Mouse (Mus musculus): Measurements from ENCODE around the gene Pam16. TPM values are rescaled to one million over a fixed set of nuclear protein-coding genes. Genes with fewer than 3 reads are reported as not detected.
A peak's percentile ranks its signal among the peaks of the same experiment; 100 is the strongest.
"Not testable (repeated sequence)": the region's sequence is repeated elsewhere in the genome, so short reads cannot be mapped to it uniquely, and the experiment has no call there.

Gene Pam16
- polyA plus RNA-seq, 1 experiment from 2014 or later: 147 TPM

DNA sequence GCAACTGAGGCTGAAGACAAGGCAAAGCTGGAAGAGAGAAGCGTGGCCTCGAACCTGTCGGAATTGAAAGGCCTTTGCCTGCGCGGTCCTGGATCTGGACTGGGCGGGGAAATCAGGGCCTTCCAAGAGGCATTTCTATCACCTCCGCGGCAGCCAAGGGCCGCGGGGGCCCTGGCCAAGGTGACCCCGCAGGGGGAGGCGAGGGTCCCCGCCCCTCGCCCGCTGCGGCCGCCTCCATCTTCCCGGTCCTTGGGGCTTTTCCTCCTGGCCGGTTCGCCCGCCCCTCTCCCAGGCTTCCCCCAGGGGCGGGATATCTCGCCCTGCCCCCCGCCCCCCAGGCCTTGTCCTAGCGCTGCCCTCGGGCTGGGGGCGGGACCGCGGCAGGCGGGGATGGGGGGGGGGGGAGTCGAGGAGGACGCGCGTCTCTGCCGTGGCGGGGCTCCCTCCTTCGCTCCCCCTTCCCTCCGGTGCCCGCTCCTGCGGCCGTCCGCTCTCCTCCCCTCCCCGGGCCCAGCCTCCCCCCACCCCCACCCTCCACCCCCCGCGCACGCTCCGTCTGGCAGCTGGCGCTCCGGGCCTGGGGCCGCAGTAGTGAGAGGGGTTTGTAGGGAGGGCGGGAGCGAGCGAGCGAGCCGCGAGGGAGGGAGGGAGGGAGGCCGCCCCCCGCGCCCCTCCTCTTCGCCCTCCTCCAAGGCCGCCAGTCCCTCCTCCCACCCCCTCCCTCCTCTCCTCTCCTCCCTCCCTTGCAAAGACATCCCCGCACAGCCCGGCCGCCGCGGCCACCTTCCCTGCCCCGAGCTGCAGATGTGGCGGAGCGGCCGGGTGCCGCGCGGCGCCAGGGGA, 30.6 kb downstream of the Pam16 start, which contains the start of gene Glis2:
Gene Glis2, plus strand, starts transcription at position 743 of the 843 bp plus-strand sequence.
- DNase-seq (ENCODE audit: low spot score): peak; percentile 46

DNA sequence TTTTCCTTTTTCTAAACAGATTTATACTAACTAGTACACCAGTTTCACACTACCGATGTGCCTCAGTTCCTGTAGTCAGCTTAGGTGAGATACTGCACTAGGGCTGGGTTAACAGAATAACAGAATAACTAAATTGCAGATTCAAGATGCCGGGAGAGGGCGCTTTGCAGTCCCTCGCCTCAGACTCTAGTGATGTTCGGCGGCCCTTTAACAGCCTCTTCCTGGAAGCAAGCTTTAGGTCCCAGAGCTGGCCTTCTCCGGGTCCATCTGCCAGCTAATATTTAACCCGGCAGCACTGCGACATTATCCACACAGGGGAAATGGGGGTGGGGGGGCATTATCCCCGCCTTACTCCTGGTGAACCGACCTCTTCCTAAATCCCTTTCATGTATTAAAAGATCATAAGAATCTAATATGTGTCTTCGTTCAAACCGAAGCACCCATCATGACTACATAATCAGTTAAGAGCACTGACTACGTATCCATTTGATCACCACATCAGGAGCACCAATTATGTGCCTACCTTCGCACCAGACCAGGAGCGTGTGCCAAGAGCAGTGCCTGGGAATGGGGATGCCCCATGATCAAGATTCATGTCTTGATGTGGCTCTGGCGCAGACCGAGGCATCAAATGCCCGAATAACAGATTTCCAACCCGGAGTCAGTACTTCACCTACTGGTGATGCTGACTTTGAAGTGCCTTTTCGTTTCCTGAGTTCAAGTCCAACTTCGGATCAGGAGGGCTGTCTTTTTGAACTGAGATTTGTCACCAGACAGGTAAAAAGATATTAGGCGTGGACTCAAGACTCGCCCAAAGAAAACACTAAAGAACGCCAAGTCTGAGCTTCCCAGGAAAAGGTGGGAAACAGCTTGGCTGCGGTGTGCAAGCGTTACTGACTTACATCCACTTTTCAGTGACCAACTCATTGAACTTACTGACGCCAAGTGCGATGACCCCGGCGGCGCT, 31.6 kb downstream of the Pam16 start:
- peak; percentile 52 for DNase-seq (ENCODE audit: low spot score)

DNA sequence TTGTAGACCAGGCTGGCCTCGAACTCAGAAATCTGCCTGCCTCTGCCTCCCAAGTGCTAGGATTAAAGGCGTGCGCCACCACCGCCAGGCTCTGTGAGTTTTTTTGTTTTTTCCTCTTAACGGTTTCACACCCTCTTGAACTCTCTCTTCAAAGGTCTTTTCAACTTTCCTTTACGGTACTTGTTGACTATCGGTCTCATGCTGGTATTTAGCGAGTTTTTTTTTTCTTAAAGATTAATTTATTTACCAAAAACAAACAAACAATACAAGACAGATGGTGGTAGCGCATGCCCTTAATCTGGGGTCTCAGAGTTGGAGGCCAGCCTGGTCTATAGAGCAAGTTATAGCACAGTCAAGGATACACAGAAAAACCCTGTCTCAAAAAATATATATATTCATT, 34.6 kb downstream of the Pam16 start:
- peak; percentile 36 for DNase-seq (ENCODE audit: low spot score)

DNA sequence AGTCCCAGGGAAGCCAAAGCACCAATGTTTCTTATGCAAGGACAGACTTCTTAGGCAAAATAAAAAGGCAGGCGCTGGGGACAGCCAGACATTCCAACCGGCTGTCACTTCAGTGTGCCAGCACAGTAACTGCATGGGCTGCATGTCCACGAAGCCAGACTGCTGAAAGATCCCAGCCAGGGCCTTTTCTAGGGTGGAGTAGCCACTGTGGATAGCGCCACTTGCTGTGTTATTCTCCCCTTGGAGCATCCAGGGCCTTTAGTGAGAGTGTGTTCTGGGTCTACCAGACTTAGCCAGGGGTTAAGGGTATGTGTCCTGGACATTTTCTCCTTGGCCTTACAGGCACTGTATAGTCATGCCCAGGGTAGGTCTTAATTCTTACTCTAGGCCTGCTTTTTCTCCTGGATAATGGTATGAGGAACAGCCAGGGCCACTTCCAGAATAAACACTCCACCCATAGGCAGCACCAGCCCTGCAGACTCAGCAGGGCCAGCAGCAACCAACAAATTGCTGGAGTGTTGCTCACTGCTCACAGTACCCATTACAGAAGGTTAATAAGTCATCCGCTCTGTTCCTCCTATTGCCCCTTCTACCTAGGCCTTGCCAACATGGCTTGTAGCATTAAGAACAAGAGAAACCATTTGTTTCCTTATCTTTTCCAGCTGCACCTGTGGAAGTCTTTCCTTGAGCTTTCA, 37.1 kb downstream of the Pam16 start:
- no peak for DNase-seq (ENCODE audit: low spot score)

DNA sequence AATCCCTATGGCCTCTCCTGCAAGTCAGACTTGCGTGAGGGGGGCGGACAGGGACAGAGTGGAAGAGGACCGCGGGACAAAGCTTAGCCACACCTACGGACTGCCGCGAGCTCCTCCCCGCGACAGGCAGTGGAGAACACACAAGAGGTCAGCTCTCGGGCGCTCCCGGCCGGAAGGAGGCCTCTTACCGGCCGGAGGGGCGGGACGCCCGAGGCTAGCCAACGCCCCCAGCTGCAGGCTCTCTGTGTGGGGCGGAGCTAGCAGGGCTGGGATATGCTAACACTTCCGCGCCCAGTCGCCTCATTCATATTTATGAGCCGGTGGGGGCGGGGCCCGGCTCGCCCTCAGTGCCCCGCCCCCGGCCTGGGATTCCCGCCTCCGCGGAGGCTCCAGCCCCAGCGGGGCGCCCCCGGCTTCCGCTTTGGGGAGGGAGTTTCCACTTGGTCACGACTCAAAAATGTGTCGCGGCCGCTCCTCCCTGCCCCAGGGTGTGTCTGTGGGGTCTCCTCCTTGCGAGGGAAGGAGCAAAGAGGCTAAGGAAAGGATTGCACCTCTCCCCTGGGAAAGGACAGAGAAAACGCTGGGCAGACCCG, 38.2 kb downstream of the Pam16 start:
- DNase-seq (ENCODE audit: low spot score): peak; percentile 97

DNA sequence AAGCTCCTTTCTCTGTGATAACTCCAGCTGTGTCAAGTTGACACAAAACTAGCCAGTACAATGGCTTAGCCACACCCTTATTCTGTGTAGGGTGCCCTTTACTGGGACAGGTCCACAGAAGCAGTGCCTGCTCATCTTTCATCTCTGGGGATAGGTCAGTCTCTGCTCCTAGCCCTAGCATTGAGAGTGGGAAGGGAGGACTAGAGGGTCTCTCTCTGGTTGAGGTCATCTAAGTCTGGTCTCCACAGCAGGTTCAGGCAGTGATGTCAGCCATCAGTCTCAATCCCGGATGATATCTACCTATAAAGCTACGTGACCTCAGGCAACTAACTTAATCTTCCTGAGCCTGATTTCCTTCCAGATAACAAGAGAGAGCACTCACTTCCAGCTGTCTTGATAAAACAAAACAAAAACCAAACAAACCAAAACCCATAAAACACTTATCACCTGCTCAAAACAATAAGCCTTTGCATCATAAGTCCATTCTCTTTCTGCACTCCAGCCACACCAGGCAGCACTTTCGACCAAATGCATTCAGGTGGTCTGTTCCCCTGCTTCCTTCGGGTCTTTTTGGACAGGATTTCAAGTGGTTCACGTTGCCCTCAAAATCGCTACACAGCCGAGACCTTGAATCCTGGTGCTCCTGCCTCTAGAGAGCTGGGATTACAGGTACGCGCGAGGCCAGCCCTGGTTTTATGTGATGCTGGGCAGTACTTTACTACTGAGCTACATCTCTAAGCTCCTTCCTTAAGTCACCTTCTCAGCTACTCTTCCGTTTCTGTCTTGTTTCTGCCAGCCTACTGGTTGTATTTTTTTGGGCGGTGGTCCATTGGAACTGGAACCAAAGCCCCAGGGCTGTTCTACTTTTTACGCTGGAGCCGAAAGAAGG, 38.9 kb downstream of the Pam16 start:
- DNase-seq (ENCODE audit: low spot score): peak; percentile 13

DNA sequence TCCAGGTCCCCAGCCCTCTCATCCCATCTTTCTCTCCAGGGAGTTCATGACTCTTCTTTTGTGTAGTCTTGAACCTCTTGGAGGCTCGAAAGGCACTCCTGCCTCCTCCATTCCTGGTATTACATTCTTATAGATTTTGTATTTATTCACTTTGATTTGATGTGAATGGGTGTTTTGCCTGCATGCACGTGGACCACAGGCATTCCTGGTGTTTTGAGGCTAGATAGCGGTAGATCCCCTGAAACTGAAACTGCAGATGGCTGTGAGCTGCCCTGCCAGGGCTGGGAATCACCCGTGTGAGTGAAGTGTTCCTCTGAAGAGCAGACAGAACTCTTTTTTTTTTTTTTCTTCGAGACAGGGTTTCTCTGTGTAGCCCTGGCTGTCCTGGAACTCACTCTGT, 40.4 kb downstream of the Pam16 start:
- DNase-seq (ENCODE audit: low spot score): no peak

DNA sequence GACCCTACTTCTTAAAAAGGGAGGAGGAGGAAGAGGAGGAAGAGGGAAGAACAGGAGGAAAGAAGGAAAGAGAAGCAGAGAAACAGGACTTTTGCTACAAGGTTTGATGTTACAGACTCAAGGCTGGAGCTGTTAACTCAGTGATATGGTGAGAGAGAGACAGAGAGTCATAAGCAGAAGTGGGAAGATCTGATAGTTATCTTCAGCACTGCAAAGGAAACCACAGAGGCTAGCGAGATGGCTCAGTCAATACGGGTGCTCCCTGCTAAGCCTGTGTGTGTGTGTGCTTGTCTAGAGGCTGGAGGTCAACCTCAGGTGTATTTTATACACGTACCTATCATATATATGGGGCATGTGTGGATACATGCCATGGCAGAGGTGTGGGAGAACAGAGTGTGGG, 41.0 kb downstream of the Pam16 start:
- DNase-seq (ENCODE audit: low spot score): peak; percentile 40

DNA sequence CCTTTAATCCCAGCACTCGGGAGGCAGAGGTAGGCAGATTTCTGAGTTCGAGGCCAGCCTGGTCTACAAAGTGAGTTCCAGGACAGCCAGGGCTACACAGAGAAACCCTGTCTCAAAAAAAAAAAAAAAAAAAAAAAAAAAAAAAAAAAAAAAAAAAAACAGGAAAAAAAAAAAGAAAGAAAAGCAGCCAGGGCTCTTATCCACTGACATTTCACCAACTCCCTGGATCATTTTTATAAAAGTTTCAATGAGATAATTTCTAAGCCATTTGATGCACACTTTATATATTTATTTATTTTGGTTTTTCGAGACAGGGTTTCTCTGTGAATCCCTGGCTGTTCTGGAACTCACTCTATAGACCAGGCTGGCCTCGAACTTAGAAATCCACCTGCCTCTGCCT, 43.6 kb downstream of the Pam16 start:
- DNase-seq (ENCODE audit: low spot score): not testable (repeated sequence)

DNA sequence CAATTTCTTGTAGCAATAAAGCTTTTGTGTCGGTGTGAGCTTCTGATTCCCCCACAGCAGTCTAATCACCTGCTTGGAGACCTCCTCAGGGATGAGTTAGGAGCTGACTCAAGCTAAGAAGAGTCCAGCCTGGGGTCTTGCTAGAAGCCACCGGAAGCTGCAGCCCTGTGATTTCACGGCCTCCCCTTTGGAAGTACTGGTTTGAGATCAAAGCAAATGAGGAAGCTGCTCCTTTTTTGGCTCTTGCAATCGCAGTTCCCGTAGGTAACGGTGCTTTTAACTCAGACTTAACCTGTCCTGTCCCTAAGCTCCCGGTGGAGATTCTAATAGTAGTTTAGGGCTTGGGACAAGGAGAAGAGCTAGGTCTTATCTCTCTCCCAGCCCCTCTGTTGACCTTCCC, 46.2 kb downstream of the Pam16 start:
- no peak for DNase-seq (ENCODE audit: low spot score)

DNA sequence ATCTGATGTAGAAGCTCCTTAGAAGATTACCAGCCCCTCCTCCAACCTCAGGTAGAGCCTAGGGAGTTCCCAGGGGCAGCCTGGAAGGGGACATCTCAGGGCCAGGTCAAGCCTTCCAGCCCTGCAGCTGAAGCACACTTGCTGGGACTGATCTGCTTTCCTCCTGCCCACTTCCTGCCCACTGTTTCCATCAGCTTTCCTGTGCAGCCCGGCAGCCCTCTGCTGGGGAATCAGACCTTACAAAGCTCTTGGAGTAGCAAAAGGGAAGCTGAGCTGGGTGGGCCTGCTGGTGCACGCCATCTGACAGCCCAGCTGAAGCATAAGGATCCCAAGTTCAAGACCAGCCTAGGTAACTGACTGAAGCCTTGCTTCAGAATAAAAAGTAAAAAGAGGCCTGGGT, 47.9 kb downstream of the Pam16 start:
- DNase-seq (ENCODE audit: low spot score): peak; percentile 36

DNA sequence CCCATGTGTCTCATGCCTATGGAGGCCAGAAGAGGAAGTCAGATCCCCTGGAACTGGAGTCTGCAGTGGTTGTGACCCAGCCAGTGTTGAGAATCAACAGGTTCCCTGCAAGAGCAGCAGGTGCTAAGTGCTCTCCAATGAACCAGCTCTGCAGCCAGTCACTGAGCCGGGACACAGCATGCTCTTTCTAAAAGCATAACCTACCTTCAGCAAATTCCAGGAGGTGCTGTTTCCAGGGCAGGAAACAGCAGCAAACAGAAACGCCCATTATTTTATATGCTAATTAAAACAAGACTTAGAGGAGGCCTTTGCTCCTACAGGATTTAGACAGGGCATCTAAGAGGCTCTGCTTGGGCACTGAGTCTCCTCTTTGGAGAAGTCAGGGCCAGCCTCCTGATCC, 48.8 kb downstream of the Pam16 start:
- DNase-seq (ENCODE audit: low spot score): no peak

DNA sequence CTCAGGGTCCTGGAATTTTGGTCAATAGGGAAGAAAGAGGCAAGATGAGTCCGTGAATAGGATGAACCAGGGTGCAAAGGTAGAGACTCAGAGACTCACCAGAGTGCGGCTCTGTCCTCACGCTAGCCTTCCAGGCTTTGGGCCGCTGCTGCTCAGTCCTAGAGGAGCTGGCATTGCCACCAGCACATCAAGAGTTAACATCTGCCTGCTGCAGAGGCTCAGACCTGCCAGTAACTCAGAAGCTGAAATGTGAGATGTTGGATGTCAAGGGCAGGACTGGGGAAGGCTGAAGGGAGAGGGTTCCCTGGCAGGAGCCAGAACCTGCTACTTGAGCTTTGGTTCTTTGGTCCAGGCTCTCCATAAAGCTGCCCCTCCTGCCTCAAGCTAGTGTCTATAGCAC, 54.1 kb downstream of the Pam16 start:
- no peak for DNase-seq (ENCODE audit: low spot score)

DNA sequence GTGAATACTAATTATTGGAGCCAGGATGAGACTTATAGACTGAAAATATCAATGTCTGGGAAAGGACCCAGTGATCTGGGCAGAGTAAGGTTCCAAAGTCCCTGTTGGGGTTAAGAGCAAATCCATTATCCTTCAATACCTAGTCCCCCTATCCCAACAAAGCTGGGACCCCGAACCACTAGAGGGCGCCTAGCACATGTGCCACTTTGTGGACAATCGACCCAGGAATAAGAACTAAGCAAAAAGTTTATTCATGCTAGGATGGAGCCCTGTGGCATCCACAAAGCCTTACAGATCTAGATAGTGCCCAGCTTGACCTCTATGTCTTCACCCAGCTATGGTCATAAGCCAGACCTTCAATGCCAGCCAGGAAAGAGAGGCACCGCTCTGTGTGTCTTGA, 56.9 kb downstream of the Pam16 start:
- DNase-seq (ENCODE audit: low spot score): peak; percentile 79

Other genes with a start within 250 kb of the Pam16 start
- 0.48 and 0.61 TPM in 2 replicates for gene Adcy9, start 204.5 kb downstream of the Pam16 start, polyA plus RNA-seq (2015; fragmentation: Nextera tagmentation; extraction: Ambion mirVana)
- 5.6 and 6.9 TPM in 2 replicates for gene Srl, start 83.2 kb downstream of the Pam16 start, polyA plus RNA-seq (2015; fragmentation: Nextera tagmentation; extraction: Ambion mirVana)
- gene Tfap4, start 65.1 kb downstream of the Pam16 start, polyA plus RNA-seq (2015; fragmentation: Nextera tagmentation; extraction: Ambion mirVana): 16.5 and 19.7 TPM in 2 replicates
- 3.6 and 5.3 TPM in 2 replicates for gene Glis2, start 30.3 kb downstream of the Pam16 start, polyA plus RNA-seq (2015; fragmentation: Nextera tagmentation; extraction: Ambion mirVana)
- 2.0 and 2.4 TPM in 2 replicates for gene Vasn, start 15.0 kb upstream of the Pam16 start, polyA plus RNA-seq (2015; fragmentation: Nextera tagmentation; extraction: Ambion mirVana)
- 47.3 and 48.7 TPM in 2 replicates for gene Dnaja3, start 15.0 kb upstream of the Pam16 start, polyA plus RNA-seq (2015; fragmentation: Nextera tagmentation; extraction: Ambion mirVana)
- 51.9 and 55.0 TPM in 2 replicates for gene Coro7, start 54.8 kb upstream of the Pam16 start, polyA plus RNA-seq (2015; fragmentation: Nextera tagmentation; extraction: Ambion mirVana)
- gene Nmral1, start 94.4 kb upstream of the Pam16 start, polyA plus RNA-seq (2015; fragmentation: Nextera tagmentation; extraction: Ambion mirVana): 40.4 and 43.0 TPM in 2 replicates
- gene Hmox2, start 101.4 kb upstream of the Pam16 start, polyA plus RNA-seq (2015; fragmentation: Nextera tagmentation; extraction: Ambion mirVana): 125 and 127 TPM in 2 replicates
- gene Cdip1, start 165.3 kb upstream of the Pam16 start, polyA plus RNA-seq (2015; fragmentation: Nextera tagmentation; extraction: Ambion mirVana): 51.2 and 57.0 TPM in 2 replicates
- gene 4930562C15Rik, start 210.4 kb upstream of the Pam16 start, polyA plus RNA-seq (2015; fragmentation: Nextera tagmentation; extraction: Ambion mirVana): 0.31 TPM in 1 of 2 replicates, not detected in the other